Mouse (Mus musculus): ENCODE data around the gene Psapl1. TPM values are rescaled to one million over a fixed set of nuclear protein-coding genes. Genes with fewer than 3 reads are reported as not detected.

The Psapl1 gene
- total RNA-seq, 2 experiments from 2014 or later, result not detected

Other genes starting within 250 kb of the Psapl1 start
- 10 to 100 TPM; 10.5 to 11.4 TPM for gene Sorcs2, start 194.1 kb downstream of the Psapl1 start, total RNA-seq (2021)

Data from heart, postnatal 36 days (tissue).